Mouse (Mus musculus): ENCODE data around the gene Actg2. TPM values are rescaled to one million over a fixed set of nuclear protein-coding genes. Genes with fewer than 3 reads are reported as not detected.

The Actg2 gene
- total and polyA plus RNA-seq, 3 experiments: 0.07 to 0.27 TPM; not detected in 1

DNA sequence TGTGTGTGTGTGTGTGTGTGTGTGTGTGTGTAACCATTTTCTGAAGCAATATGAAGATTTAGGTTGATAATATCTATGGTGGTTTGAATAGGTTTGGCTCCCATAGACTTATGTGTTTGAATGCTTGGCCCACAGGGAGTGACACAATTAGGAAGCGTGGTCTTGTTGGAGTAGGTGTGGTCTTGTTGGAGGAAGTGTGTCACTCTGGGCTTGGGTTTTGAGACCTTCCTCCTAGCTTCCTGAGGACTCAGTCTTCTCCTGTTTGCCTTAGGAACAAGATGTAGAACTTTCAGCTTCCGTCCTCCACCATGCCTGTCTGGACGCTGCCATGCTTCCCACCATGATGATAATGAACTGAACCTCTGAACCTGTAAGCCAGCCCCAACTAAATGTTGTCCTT lies 17.4 kb downstream of the Actg2 start:
- no peak overlapping the region for H3K9ac ChIP-seq (ENCODE audit: control insufficient read depth, low read depth, low read length, poor library complexity, severe bottlenecking)
- H3K36me3 ChIP-seq (ENCODE audit: control insufficient read depth in 1 of 2, insufficient read depth in 2 of 2, low read length in 2 of 2): no peaks in the 10 kb centered on the region
- TF ChIP-seq ZC3H11A (IDR thresholded peaks at IDR 0.05; ENCODE audit: low read depth, low read length) (no peak), EP300 (IDR thresholded peaks at IDR 0.05; ENCODE audit: low read depth in 1 of 2, low read length in 2 of 2) (no peak), MXI1 (IDR thresholded peaks at IDR 0.05; ENCODE audit: low read depth, low read length) (no peak), NRF1 (IDR thresholded peaks at IDR 0.05; ENCODE audit: insufficient read depth, low read depth, low read length, poor library complexity, severe bottlenecking) (no peak), USF2 (IDR thresholded peaks at IDR 0.05; ENCODE audit: borderline replicate concordance in 1 of 2, insufficient read depth in 1 of 2, low read depth in 1 of 2, low read length in 2 of 2) (no peak), POLR2AphosphoS5 (IDR thresholded peaks at IDR 0.05; ENCODE audit: borderline replicate concordance, low read depth, low read length) (no peak), ZMIZ1 (IDR thresholded peaks at IDR 0.05; ENCODE audit: low read depth, low read length) (no peak), SIN3A (IDR thresholded peaks at IDR 0.05; ENCODE audit: low read length) (no peak), ZKSCAN1 (IDR thresholded peaks at IDR 0.05; ENCODE audit: low read depth, low read length) (no peak), ELF1 (IDR thresholded peaks at IDR 0.05; ENCODE audit: low read depth, low read length) (no peak), RCOR1 (IDR thresholded peaks at IDR 0.05; ENCODE audit: low read depth, low read length) (no peak)

DNA sequence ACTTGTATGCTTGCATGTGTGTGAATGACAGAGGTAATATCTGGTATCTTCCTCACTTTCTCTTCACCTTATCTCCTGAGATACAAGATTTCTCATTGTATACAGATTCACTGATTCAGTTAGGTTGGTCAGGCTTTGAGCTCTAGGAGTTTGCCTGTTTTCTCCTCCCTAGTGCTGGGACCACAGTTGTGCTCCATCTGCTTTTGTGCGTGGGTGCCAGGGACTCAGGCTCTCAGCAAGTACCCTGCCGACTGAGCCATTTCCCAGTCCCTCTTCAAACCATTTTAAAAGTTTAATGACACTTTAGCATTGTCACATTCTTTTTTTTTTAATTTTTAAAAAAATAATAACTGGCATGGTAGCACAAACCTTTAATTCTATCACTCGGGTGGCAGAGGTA lies 20.9 kb downstream of the Actg2 start:
- H3K9me3 ChIP-seq (replicated peaks; ENCODE audit: insufficient read depth, low read length): no peaks in the 10 kb centered on the region
- no peak overlapping the region for H3K27ac ChIP-seq (ENCODE audit: control insufficient read depth, low read depth, low read length)
- 0 out of 4 replicates have a peak, but pooled peaks cover 0 to 2% of the 10 kb centered on the region in 2 experiments for H3K4me1 ChIP-seq (ENCODE audit: control insufficient read depth in 1 of 2, insufficient read depth in 2 of 2, low read length in 2 of 2)
- TF ChIP-seq JUND (IDR thresholded peaks at IDR 0.05; ENCODE audit: low read depth, low read length) (no peak), MYC (IDR thresholded peaks at IDR 0.05; ENCODE audit: low read depth, low read length) (no peak), GABPA (IDR thresholded peaks at IDR 0.05; ENCODE audit: low read depth, low read length) (no peak), E2F4 (IDR thresholded peaks at IDR 0.05; ENCODE audit: borderline replicate concordance, low read depth, low read length) (no peak)
- no peak for DNase-seq (ENCODE audit: low read depth, low spot score)
- no peak overlapping the region for H3K4me3 ChIP-seq (ENCODE audit: control insufficient read depth in 1 of 2, insufficient read depth in 1 of 2, low read depth in 2 of 2, low read length in 2 of 2)
- peaks cover 1 to 2% of the 10 kb centered on the region in 2 experiments; a peak in 2 of 4 replicates for H3K27me3 ChIP-seq (ENCODE audit: control insufficient read depth in 1 of 2, insufficient read depth in 2 of 2, low read length in 2 of 2)
- H3K79me2 ChIP-seq (ENCODE audit: control insufficient read depth, insufficient read depth, low read length, poor library complexity): no peaks in the 10 kb centered on the region
- 0 out of 4 replicates have a peak, but pooled peaks cover 0 to 2% of the 10 kb centered on the region in 2 experiments for H3K36me3 ChIP-seq (ENCODE audit: control insufficient read depth in 1 of 2, insufficient read depth in 2 of 2, low read length in 2 of 2)
- no peak overlapping the region for H3K9ac ChIP-seq (ENCODE audit: control insufficient read depth, low read depth, low read length, poor library complexity, severe bottlenecking)

More for the DNA sequence above, 17.4 kb downstream of the Actg2 start:
- Histone ChIP-seq H3K27me3 (ENCODE audit: control insufficient read depth in 1 of 2, insufficient read depth in 2 of 2, low read length in 2 of 2) (peaks cover 1 to 2% of the 10 kb centered on the region in 2 experiments; a peak in 2 of 4 replicates), H3K4me1 (ENCODE audit: control insufficient read depth in 1 of 2, insufficient read depth in 2 of 2, low read length in 2 of 2) (no peaks in the 10 kb centered on the region; a peak in 1 of 4 replicates), H3K9me3 (replicated peaks; ENCODE audit: insufficient read depth, low read length) (no peaks in the 10 kb centered on the region), H3K4me3 (ENCODE audit: control insufficient read depth in 1 of 2, insufficient read depth in 1 of 2, low read depth in 2 of 2, low read length in 2 of 2) (no peak overlapping the region), H3K79me2 (ENCODE audit: control insufficient read depth, insufficient read depth, low read length, poor library complexity) (no peaks in the 10 kb centered on the region), H3K27ac (ENCODE audit: control insufficient read depth, low read depth, low read length) (no peak overlapping the region)
- peak; percentile 17 for DNase-seq (ENCODE audit: low read depth, low spot score)

All from MEL (cell line).